In the genomic region with DNA sequence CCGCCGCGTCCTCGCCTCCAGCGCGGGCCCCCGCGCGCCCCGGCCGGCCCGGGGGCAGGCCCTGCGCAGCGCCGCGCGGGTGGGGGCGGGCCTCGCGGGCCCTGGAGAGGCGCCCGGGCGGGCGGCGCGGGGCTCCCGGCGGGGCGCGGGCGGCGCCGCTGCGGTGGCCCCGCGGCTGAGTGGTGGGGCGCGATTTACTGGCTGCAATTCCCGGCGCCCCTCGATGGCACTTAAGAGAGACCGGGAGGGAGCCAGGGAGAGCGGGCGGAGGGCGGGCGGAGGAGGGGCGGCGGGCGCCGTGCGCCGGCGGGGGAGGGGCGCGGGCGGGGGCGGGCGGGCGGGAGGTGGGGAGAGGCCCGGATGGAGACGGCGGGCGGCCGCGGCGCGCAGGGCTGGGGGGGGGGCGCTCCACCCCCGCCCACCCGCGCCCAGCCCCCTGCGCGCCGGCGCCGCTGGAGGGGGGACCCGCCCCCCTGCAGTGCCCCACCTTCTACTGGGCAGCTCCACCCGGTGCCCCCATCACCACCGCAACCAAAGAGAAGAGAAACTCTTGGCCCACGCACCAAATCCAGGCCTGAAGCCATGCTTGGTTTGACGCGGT, we compare ENCODE assay signal across 8 mouse cellular contexts. TPM values are rescaled to one million over a fixed set of nuclear protein-coding genes. Genes with fewer than 3 reads are reported as not detected.
DNase-seq lines count a peak whose midpoint lies in the region; ATAC-seq lines count a peak whose summit lies in the region.

No protein-coding gene starts in this region.

- peaks cover 37% of the 10 kb centered on the region for H3K27me3 ChIP-seq in intestine, embryonic 16.5 days (replicated peaks; ENCODE audit: control insufficient read depth, insufficient read depth, low read length)
- H3K27me3 ChIP-seq in neural tube, embryonic 14.5 days (ENCODE audit: control insufficient read depth, insufficient read depth, low read length), result peaks cover 7% of the 10 kb centered on the region

- peak overlapping the region; percentile 68; the same call in 1 of the 2 replicates for H3K27ac ChIP-seq in intestine, embryonic 16.5 days (ENCODE audit: low read length)
- peak overlapping the region; percentile 78 for H3K27ac ChIP-seq in neural tube, embryonic 14.5 days (ENCODE audit: low read depth, low read length)

- under 1% methylated on average over 34 of the region's 82 CpGs for WGBS in intestine, embryonic 16.5 days
- 2% methylated on average over 12 of the region's 82 CpGs for WGBS in neural tube, embryonic 14.5 days

- peaks cover 46% of the 10 kb centered on the region for H3K4me1 ChIP-seq in intestine, embryonic 16.5 days (ENCODE audit: control insufficient read depth, insufficient read depth, low read length)
- peaks cover 67% of the 10 kb centered on the region for H3K4me1 ChIP-seq in neural tube, embryonic 14.5 days (ENCODE audit: control insufficient read depth, insufficient read depth, low read length)

- peak overlapping the region; percentile 59 for H3K4me3 ChIP-seq in intestine, embryonic 16.5 days (ENCODE audit: low read length)
- peak overlapping the region; percentile 50 for H3K4me3 ChIP-seq in neural tube, embryonic 14.5 days (ENCODE audit: low read depth, low read length)

- peak; percentile 39 for DNase-seq in adrenal gland, postnatal 10 days
- DNase-seq in adrenal gland, adult 8-10 months, result no peak
- peak; percentile 64 for DNase-seq in retina, postnatal 1 day
- DNase-seq in retina, embryonic 14.5 days (ENCODE audit: low spot score), result no peak
- no peak for DNase-seq in gastrocnemius, postnatal 25 days
- DNase-seq in layer of hippocampus, postnatal 14 days (ENCODE audit: low spot score in 2 of 2), result no peak

- no peaks in the 10 kb centered on the region for H3K36me3 ChIP-seq in intestine, embryonic 16.5 days (ENCODE audit: control insufficient read depth, insufficient read depth, low read length)
- no peaks in the 10 kb centered on the region for H3K36me3 ChIP-seq in neural tube, embryonic 14.5 days (ENCODE audit: control insufficient read depth, insufficient read depth, low read length)

- ATAC-seq in intestine, embryonic 16.5 days, result peak; percentile 57
- ATAC-seq in neural tube, embryonic 14.5 days (ENCODE audit: low read depth), result no peak

- H3K9ac ChIP-seq in intestine, embryonic 16.5 days (ENCODE audit: low read depth, low read length), result peak overlapping the region; percentile 77
- peak overlapping the region; percentile 63 for H3K9ac ChIP-seq in neural tube, embryonic 14.5 days (replicated peaks; ENCODE audit: low read depth, low read length)

- H3K4me2 ChIP-seq in intestine, embryonic 16.5 days (ENCODE audit: low read depth, low read length), result peak overlapping the region; percentile 87
- H3K4me2 ChIP-seq in neural tube, embryonic 14.5 days (ENCODE audit: low read depth, low read length), result peak overlapping the region; percentile 45

- no peaks in the 10 kb centered on the region for H3K9me3 ChIP-seq in intestine, embryonic 16.5 days (ENCODE audit: control insufficient read depth, low read length)
- no peaks in the 10 kb centered on the region for H3K9me3 ChIP-seq in neural tube, embryonic 14.5 days (ENCODE audit: control insufficient read depth, low read length)

RNA-seq across cellular contexts. Expression of a gene that starts 24.0 kb away (rescaled TPM):
- total RNA-seq in adrenal gland, postnatal 10 days (2021), result 10 to 100 TPM; 70.8 to 71.5 TPM
- 100 to 1,000 TPM; 102 to 109 (median 106) TPM for total RNA-seq in adrenal gland, adult 8-10 months (2022)
- polyA plus RNA-seq in intestine, embryonic 16.5 days (2015; fragmentation: Nextera tagmentation; extraction: Ambion mirVana), result 5.1 and 5.5 TPM in 2 replicates
- polyA plus RNA-seq in neural tube, embryonic 14.5 days (2014; fragmentation: Nextera tagmentation; extraction: Ambion mirVana), result 15.4 and 16.3 TPM in 2 replicates
- total RNA-seq in gastrocnemius, postnatal 25 days (2021), result 10 to 100 TPM; 24.4 to 25.5 TPM
- 100 to 1,000 TPM; 155 to 157 TPM for total RNA-seq in layer of hippocampus, postnatal 14 days (2021)

Comparison
In these comparisons a context has a peak if more than half of its experiments do, and no peak if none do; other contexts are left out.
1. DNase-seq: peak in adrenal gland, postnatal 10 days (single experiment) and retina, postnatal 1 day (single experiment); none in adrenal gland, adult 8-10 months (single experiment), retina, embryonic 14.5 days (single experiment), gastrocnemius, postnatal 25 days (single experiment) and layer of hippocampus, postnatal 14 days (0 of 2).